Mouse (Mus musculus): ENCODE results near the gene Thap7. TPM values are rescaled to one million over a fixed set of nuclear protein-coding genes. Genes with fewer than 3 reads are reported as not detected.
A peak's percentile ranks its signal among the peaks of the same experiment; 100 is the strongest.
"Not testable (repeated sequence)": the region's sequence is repeated elsewhere in the genome, so short reads cannot be mapped to it uniquely, and the experiment has no call there.

Gene Thap7
- total and polyA plus RNA-seq, 2 experiments from 2014 or later, result 57.1 to 65.5 TPM

DNA sequence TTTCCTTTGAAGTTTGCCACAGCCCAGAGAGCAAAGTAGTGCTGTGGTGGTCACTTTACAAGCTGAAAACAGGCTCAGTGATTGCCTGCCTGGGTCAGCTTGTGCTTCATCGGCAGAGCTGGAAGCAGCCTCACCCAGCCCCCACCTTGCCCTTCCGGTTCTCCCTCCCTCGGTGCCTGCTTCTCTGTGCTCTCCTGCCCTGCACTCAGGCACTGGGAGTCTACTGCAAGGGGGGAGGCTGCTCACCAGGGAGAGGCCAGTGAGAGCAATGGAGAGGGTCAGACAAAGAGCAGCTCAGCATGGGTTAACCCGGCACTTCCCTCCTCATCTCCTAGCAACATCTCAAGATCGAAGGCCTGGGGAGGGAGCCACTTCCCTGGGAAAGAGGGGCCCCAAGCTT lies 27.9 kb upstream of the Thap7 start:
- no peak overlapping the region for H3K9ac ChIP-seq (replicated peaks; ENCODE audit: low read length, poor library complexity, severe bottlenecking)
- no peak for DNase-seq (ENCODE audit: low spot score)
- ATAC-seq (ENCODE audit: low FRiP score), result no peak

DNA sequence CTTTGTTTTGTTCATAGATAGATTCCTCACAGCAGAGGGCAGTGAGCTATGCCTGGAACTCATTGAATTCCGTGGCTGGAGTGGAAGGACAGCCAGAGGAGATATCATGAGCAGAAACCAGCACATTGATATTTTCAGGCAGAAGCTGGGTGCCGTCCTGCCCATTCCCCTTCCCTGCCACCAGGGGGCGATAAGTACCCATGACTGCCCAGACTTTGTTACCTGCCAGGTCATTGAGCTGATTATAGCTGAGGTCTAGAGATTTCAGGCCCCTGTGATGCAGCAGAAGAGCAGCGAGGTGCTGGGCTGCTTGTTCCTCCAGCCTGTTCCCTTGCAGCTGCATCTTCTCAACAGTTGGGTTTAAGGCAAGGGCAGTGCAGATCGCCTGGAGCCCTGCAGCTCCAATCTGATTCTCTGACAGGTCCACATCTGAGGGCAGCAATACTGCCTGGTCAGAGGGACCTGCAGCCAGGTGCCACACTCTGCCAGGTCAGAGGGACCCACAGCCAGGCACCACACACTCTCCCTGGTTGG lies 27.1 kb upstream of the Thap7 start:
- 1% methylated on average over 5 of the region's 5 CpGs for WGBS

More for the DNA sequence above, 27.9 kb upstream of the Thap7 start:
- Histone ChIP-seq H3K27me3 (ENCODE audit: insufficient read depth, low read length) (peaks cover 5% of the 10 kb centered on the region; the same call in 1 of the 2 replicates), H3K36me3 (ENCODE audit: insufficient read depth, low read length) (no peaks in the 10 kb centered on the region), H3K4me2 (ENCODE audit: low read depth, low read length, poor library complexity, severe bottlenecking) (0 out of 2 replicates have a peak overlapping the region, but pooled peaks have one; percentile 3), H3K4me1 (ENCODE audit: insufficient read depth, low read length) (peaks cover 12% of the 10 kb centered on the region; the same call in 1 of the 2 replicates), H3K4me3 (ENCODE audit: low read depth, low read length) (no peak overlapping the region), H3K9me3 (ENCODE audit: low read length) (no peaks in the 10 kb centered on the region), H3K27ac (ENCODE audit: low read depth, low read length) (no peak overlapping the region)
- no peak for TF ChIP-seq CTCF (IDR thresholded peaks at IDR 0.05)
- 2% methylated on average over 5 of the region's 5 CpGs for WGBS

DNA sequence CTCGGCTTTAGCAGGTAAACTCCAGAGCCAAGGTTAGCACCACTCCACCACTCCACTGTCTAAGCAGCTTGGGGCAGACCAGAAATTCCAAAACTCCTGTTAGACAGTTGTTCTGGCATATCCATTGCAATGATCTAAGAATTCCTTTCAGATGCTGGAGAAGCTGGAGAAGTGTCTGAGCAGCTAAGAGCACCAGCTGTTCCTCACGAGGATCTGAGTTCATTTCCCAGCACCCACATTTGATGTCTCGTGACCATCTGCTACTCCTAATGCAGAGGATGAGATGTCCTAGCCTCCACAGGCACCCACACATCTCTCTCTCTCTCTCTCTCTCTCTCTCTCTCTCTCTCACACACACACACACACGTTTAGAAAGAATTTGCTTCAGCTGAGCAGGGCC lies 26.0 kb upstream of the Thap7 start:
- Histone ChIP-seq H3K9ac (replicated peaks; ENCODE audit: low read length, poor library complexity, severe bottlenecking) (no peak overlapping the region), H3K4me2 (ENCODE audit: low read depth, low read length, poor library complexity, severe bottlenecking) (no peak overlapping the region), H3K4me1 (ENCODE audit: insufficient read depth, low read length) (peaks cover 12% of the 10 kb centered on the region; the same call in 1 of the 2 replicates), H3K4me3 (ENCODE audit: low read depth, low read length) (no peak overlapping the region), H3K27ac (ENCODE audit: low read depth, low read length) (no peak overlapping the region), H3K36me3 (ENCODE audit: insufficient read depth, low read length) (no peaks in the 10 kb centered on the region), H3K9me3 (ENCODE audit: low read length) (no peaks in the 10 kb centered on the region), H3K27me3 (ENCODE audit: insufficient read depth, low read length) (peaks cover 5% of the 10 kb centered on the region; the same call in 1 of the 2 replicates)
- no peak for TF ChIP-seq CTCF (IDR thresholded peaks at IDR 0.05)
- ATAC-seq (ENCODE audit: low FRiP score) (no peak), DNase-seq (ENCODE audit: low spot score) (no peak)
- WGBS, result 60% methylated on average over 4 of the region's 4 CpGs

More for the DNA sequence above, 27.1 kb upstream of the Thap7 start:
- TF ChIP-seq CTCF (IDR thresholded peaks at IDR 0.05), result peak; percentile 98
- peaks cover 5% of the 10 kb centered on the region; the same call in 1 of the 2 replicates for H3K27me3 ChIP-seq (ENCODE audit: insufficient read depth, low read length)
- ATAC-seq (ENCODE audit: low FRiP score) (no peak), DNase-seq (ENCODE audit: low spot score) (peak; percentile 61)
- H3K4me2 ChIP-seq (ENCODE audit: low read depth, low read length, poor library complexity, severe bottlenecking), result no peak overlapping the region
- no peak overlapping the region for H3K9ac ChIP-seq (replicated peaks; ENCODE audit: low read length, poor library complexity, severe bottlenecking)
- H3K4me3 ChIP-seq (ENCODE audit: low read depth, low read length), result no peak overlapping the region
- H3K27ac ChIP-seq (ENCODE audit: low read depth, low read length), result no peak overlapping the region
- peaks cover 12% of the 10 kb centered on the region; the same call in 1 of the 2 replicates for H3K4me1 ChIP-seq (ENCODE audit: insufficient read depth, low read length)
- H3K36me3 ChIP-seq (ENCODE audit: insufficient read depth, low read length), result no peaks in the 10 kb centered on the region
- H3K9me3 ChIP-seq (ENCODE audit: low read length), result no peaks in the 10 kb centered on the region

DNA sequence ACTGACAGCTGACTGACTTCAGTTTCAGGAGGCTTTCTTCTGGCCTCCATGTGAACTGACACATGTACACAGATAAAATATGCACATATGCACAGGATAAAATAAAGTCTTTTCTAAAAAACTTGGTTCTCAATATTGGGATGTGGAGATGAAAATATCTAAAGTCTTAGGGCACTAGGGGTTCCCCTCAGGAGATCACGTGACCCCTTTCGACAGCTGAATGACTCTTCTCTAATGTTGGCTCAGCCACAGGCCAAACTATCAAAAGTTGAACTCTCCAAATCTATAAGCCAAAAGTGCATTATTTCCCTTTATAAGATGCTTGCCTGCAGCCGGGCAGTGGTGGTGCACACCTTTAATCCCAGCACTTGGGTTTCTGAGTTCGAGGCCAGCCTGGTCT lies 25.2 kb upstream of the Thap7 start:
- no peak overlapping the region for H3K27ac ChIP-seq (ENCODE audit: low read depth, low read length)
- H3K4me1 ChIP-seq (ENCODE audit: insufficient read depth, low read length), result peaks cover 5% of the 10 kb centered on the region; the same call in 1 of the 2 replicates
- no peak overlapping the region for H3K9ac ChIP-seq (replicated peaks; ENCODE audit: low read length, poor library complexity, severe bottlenecking)
- H3K27me3 ChIP-seq (ENCODE audit: insufficient read depth, low read length), result peaks cover 5% of the 10 kb centered on the region; the same call in 1 of the 2 replicates
- no peak overlapping the region for H3K4me3 ChIP-seq (ENCODE audit: low read depth, low read length)
- ATAC-seq (ENCODE audit: low FRiP score) (no peak), DNase-seq (ENCODE audit: low spot score) (no peak)
- H3K9me3 ChIP-seq (ENCODE audit: low read length), result no peaks in the 10 kb centered on the region
- 85% methylated on average over 4 of the region's 4 CpGs for WGBS
- H3K4me2 ChIP-seq (ENCODE audit: low read depth, low read length, poor library complexity, severe bottlenecking), result no peak overlapping the region
- TF ChIP-seq CTCF (IDR thresholded peaks at IDR 0.05), result no peak
- H3K36me3 ChIP-seq (ENCODE audit: insufficient read depth, low read length), result no peaks in the 10 kb centered on the region

DNA sequence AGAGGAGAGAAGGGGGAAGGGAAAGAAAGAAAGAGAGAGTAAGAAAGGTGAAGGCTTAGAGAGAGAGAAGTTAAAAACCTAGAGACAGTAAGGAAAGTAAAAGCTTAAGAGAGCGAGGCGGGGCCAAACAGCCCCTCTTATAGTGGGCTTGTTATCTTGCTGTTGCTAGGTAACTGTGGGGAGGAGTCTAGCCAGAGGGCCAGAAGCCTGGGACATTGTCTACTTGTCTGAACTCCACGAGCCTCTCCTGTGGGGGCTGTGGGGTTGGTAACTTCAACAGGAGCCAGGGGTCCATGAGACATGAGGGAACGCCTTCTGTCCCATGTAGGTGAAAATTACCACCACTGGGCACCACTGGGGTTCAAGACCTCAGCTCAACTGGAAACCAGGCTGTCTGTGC lies 23.8 kb upstream of the Thap7 start:
- H3K9ac ChIP-seq (replicated peaks; ENCODE audit: low read length, poor library complexity, severe bottlenecking); H3K27ac ChIP-seq (ENCODE audit: low read depth, low read length); H3K27me3 ChIP-seq (ENCODE audit: insufficient read depth, low read length); DNase-seq (ENCODE audit: low spot score); ATAC-seq (ENCODE audit: low FRiP score); H3K4me3 ChIP-seq (ENCODE audit: low read depth, low read length); H3K36me3 ChIP-seq (ENCODE audit: insufficient read depth, low read length); H3K9me3 ChIP-seq (ENCODE audit: low read length); H3K4me1 ChIP-seq (ENCODE audit: insufficient read depth, low read length): not testable (repeated sequence)
- 17% methylated on average over 4 of the region's 4 CpGs for WGBS
- 0 out of 2 replicates have a peak overlapping the region, but pooled peaks have one; percentile 30 for H3K4me2 ChIP-seq (ENCODE audit: low read depth, low read length, poor library complexity, severe bottlenecking)

DNA sequence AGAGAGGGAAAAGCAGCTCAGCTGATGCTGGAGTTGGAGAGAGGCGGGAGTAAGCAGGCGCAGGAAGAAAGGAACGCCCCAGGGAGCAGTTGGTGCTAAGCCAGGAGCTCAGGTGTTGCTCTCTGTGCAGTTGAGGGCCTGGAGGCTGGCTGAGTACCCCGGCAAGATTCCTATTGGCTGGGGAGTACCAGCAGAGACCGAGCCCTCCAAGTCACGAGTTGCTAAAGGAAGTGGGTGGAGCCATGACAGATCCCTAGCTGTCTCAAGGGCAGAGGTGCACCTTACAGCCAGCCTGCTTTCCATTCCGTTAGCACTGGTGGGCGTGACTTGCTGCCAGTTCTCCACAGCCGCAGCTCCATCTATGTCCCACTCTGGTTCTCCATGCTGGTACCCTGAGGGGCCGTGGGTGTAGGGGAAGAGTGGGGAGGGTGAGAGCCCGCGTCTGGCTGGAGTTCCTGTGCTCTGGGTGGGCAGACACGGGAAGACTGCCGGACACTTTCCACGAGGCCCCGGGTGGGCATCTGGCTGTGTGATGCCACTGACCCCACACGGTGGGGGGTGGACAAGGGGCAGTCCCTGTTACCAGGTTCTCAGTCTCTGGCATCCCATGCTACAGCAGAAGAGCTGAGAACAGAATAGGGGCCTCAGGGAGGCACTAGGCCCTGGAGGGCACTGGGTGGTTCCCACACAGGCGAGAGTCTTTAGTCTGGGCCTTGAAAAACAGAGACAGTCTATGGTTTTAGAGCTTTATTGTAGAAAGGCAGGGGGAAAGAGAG lies 23.2 kb upstream of the Thap7 start:
- Histone ChIP-seq H3K27ac (ENCODE audit: low read depth, low read length) (no peak overlapping the region; the same call in 1 of the 2 replicates), H3K4me3 (ENCODE audit: low read depth, low read length) (peak overlapping the region; percentile 14; the same call in 1 of the 2 replicates), H3K4me1 (ENCODE audit: insufficient read depth, low read length) (peaks cover 5% of the 10 kb centered on the region; the same call in 1 of the 2 replicates), H3K27me3 (ENCODE audit: insufficient read depth, low read length) (no peaks in the 10 kb centered on the region), H3K9ac (replicated peaks; ENCODE audit: low read length, poor library complexity, severe bottlenecking) (peak overlapping the region; percentile 33; the same call in 1 of the 2 replicates), H3K36me3 (ENCODE audit: insufficient read depth, low read length) (no peaks in the 10 kb centered on the region), H3K4me2 (ENCODE audit: low read depth, low read length, poor library complexity, severe bottlenecking) (peak overlapping the region; percentile 30), H3K9me3 (ENCODE audit: low read length) (no peaks in the 10 kb centered on the region)
- DNase-seq (ENCODE audit: low spot score), result peak; percentile 75
- no peak for TF ChIP-seq CTCF (IDR thresholded peaks at IDR 0.05)
- peak; percentile 91 for ATAC-seq (ENCODE audit: low FRiP score)
- WGBS, result 4% methylated on average over 18 of the region's 18 CpGs

All from midbrain, postnatal 0 days (tissue).